Mouse (Mus musculus): ENCODE data around the gene Kcmf1. TPM values are rescaled to one million over a fixed set of nuclear protein-coding genes. Genes with fewer than 3 reads are reported as not detected.

Gene Kcmf1
- polyA plus RNA-seq, 1 experiment from 2014 or later: 41.6 TPM

Other genes starting within 250 kb of the Kcmf1 start
- 36.3 and 40.0 TPM in 2 replicates for gene Tcf7l1, start 110.7 kb downstream of the Kcmf1 start, polyA plus RNA-seq (2016; fragmentation: Nextera tagmentation; extraction: Ambion mirVana)
- gene Tmsb10, start 58.8 kb upstream of the Kcmf1 start, polyA plus RNA-seq (2016; fragmentation: Nextera tagmentation; extraction: Ambion mirVana): 2,907 and 3,028 TPM in 2 replicates